Mouse (Mus musculus) embryonic facial prominence, embryonic 15.5 days (tissue): ENCODE data around the gene Serinc2. TPM values are rescaled to one million over a fixed set of nuclear protein-coding genes. Genes with fewer than 3 reads are reported as not detected.

Experiments
- ATAC-seq: fragments of 200-750 bp; cut with Nextera tagmentation; 2 replicates; pipeline ENCODE4 v1.8.0; 2017; ENCODE audit warnings: low read depth, moderate TSS enrichment; ENCODE audit not compliant: insufficient number of reproducible peaks, low FRiP score, low TSS enrichment
- H3K27ac ChIP-seq: fragments of 300-500 bp; sonication (generic); replicated peaks from 2 replicates; pipeline ENCODE4 v1.5.1; 2015; ENCODE audit warnings: mild to moderate bottlenecking, inconsistent platforms
- H3K27me3 ChIP-seq: fragments of 300-500 bp; sonication (generic); 2 replicates; pipeline ENCODE4 v1.6.1; 2015; ENCODE audit warnings: inconsistent platforms
- H3K36me3 ChIP-seq: fragments of 300-500 bp; sonication (generic); 2 replicates; pipeline ENCODE4 v1.6.1; 2015; ENCODE audit warnings: mild to moderate bottlenecking, inconsistent platforms
- H3K4me1 ChIP-seq: fragments of 300-500 bp; sonication (generic); 2 replicates; pipeline ENCODE4 v1.6.1; 2015; ENCODE audit warnings: inconsistent platforms
- H3K4me2 ChIP-seq: fragments of 300-500 bp; sonication (generic); replicated peaks from 2 replicates; pipeline ENCODE4 v1.6.1; 2015; ENCODE audit warnings: mild to moderate bottlenecking, inconsistent platforms
- H3K4me3 ChIP-seq: fragments of 300-500 bp; sonication (generic); replicated peaks from 2 replicates; pipeline ENCODE4 v1.5.1; 2015; ENCODE audit warnings: mild to moderate bottlenecking, inconsistent platforms
- H3K9ac ChIP-seq: fragments of 300-500 bp; sonication (generic); 2 replicates; pipeline ENCODE4 v1.6.1; 2015; ENCODE audit warnings: inconsistent platforms
- H3K9me3 ChIP-seq: fragments of 300-500 bp; sonication (generic); replicated peaks from 2 replicates; pipeline ENCODE4 v1.6.1; 2016; ENCODE audit warnings: inconsistent platforms
- WGBS: fragments of 180-500 bp; shearing (Covaris S2); methylation state at CpG from one replicate; pipeline ENCODE4 v1.1.7; 2015; 5-methylcytosine and 5-hydroxymethylcytosine counted together
- polyA plus RNA-seq: library from polyadenylated mRNA; unstranded; fragments of >200 nt; fragmentation: Nextera tagmentation; extraction: Ambion mirVana; gene quantifications from 2 replicates; pipeline ENCODE4 v1.2.1, GENCODE M21; 2015

The Serinc2 gene
- polyA plus RNA-seq, 1 experiment from 2014 or later, result 108 TPM

- ATAC-seq, result no peak
Measured at GRCm38 (mm10) chr4:130224071-130224470, 54.9 kb downstream of the Serinc2 start.

DNA sequence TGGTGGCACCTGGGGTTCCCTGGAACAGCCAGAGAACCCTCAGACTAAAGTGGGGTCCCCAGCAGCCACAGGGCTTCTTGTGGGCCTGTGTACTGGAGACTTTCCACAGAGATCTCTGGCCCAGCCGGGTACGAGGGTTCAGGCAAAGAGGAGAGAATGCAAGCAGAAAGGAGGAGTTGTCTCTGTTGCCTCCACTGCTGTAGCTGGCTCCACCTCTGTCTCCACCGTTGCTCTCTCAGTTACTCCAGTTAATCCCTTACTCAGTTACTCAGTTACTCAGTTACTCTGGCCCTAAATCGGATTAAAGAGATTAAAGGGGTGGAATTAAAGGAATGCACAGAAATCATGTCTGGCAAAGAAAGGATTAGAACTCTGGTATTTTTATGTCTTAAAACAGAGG, 56.8 kb downstream of the Serinc2 start, which contains the start of gene Gm853:
Gene Gm853 (minus strand): TSS at position 223 of the 400 bp plus-strand sequence.
- WGBS, result 57% methylated on average over 4 of the region's 4 CpGs
- Histone ChIP-seq H3K9ac (no peak within 1 kb of the TSS), H3K4me2 (no peak within 1 kb of the TSS), H3K4me3 (no peak within 1 kb of the TSS), H3K4me1 (no peaks in the 10 kb centered on the region), H3K9me3 (no peaks in the 10 kb centered on the region), H3K36me3 (no peaks in the 10 kb centered on the region), H3K27ac (no peak within 1 kb of the TSS), H3K27me3 (no peaks in the 10 kb centered on the region)
- no peak for ATAC-seq

More at GRCm38 (mm10) chr4:130224071-130224470, 54.9 kb downstream of the Serinc2 start:
- Histone ChIP-seq H3K27me3 (no peaks in the 10 kb centered on the region), H3K4me1 (no peaks in the 10 kb centered on the region), H3K36me3 (no peaks in the 10 kb centered on the region), H3K4me3 (no peak overlapping the region), H3K9ac (no peak overlapping the region), H3K27ac (no peak overlapping the region), H3K9me3 (no peaks in the 10 kb centered on the region), H3K4me2 (no peak overlapping the region)

- Histone ChIP-seq H3K4me2 (no peak overlapping the region), H3K36me3 (no peaks in the 10 kb centered on the region), H3K4me1 (no peaks in the 10 kb centered on the region), H3K9me3 (no peaks in the 10 kb centered on the region), H3K4me3 (no peak overlapping the region), H3K9ac (no peak overlapping the region), H3K27ac (no peak overlapping the region), H3K27me3 (peaks cover 2% of the 10 kb centered on the region; the same call in 1 of the 2 replicates)
- WGBS, result 74% methylated on average over 9 of the region's 9 CpGs
- no peak for ATAC-seq
Measured at GRCm38 (mm10) chr4:130220176-130220575, 58.8 kb downstream of the Serinc2 start.

DNA sequence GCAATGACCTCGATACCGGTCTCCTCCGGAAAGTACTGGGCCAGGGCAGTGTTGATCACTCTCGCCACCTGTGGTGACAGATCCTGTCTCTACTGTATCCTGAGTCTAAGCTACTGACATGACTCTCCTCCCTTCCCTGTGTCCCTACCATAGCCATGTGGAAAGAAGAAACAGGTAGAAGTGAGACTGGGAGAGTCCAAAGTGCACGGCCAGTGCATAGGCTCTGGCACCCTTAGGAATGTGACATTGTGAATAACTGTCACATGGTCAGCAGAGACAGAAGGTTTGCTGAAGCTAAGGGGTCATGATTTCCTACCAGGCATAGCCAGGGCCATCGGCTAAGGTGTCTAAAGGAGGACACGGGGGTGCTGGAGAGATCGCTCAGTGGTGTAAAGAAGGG, 63.6 kb downstream of the Serinc2 start:
- H3K4me2 ChIP-seq, result no peak overlapping the region
- no peaks in the 10 kb centered on the region for H3K9me3 ChIP-seq
- no peak for ATAC-seq
- H3K27me3 ChIP-seq, result peaks cover 3% of the 10 kb centered on the region; the same call in 1 of the 2 replicates
- H3K4me3 ChIP-seq, result no peak overlapping the region
- H3K27ac ChIP-seq, result no peak overlapping the region
- H3K9ac ChIP-seq, result no peak overlapping the region
- 87% methylated on average over 8 of the region's 8 CpGs for WGBS
- H3K36me3 ChIP-seq, result no peaks in the 10 kb centered on the region
- H3K4me1 ChIP-seq, result no peaks in the 10 kb centered on the region

DNA sequence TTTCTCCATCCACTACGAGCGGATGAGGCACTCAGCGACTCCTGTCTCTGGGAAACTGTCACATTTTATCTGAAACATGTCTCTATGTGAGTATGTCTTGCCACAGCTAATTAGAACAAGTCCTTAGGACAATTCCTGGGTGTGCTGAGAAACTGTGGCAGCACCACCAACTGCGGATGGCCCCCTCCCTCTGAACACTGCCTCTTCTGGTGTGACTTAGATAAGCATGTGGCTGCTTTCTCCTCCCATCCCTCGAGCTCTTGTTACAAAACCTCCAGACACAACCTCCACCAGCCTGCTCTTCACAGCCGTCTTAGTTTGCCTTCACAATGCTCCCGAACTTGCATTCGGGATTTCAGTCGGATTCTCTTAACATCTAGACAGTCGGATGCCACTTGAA, 65.1 kb downstream of the Serinc2 start:
- Histone ChIP-seq H3K4me2 (no peak overlapping the region), H3K9ac (no peak overlapping the region), H3K4me1 (no peaks in the 10 kb centered on the region), H3K9me3 (no peaks in the 10 kb centered on the region), H3K4me3 (no peak overlapping the region), H3K36me3 (no peaks in the 10 kb centered on the region), H3K27ac (no peak overlapping the region), H3K27me3 (peaks cover 3% of the 10 kb centered on the region; the same call in 1 of the 2 replicates)
- WGBS, result 68% methylated on average over 10 of the region's 10 CpGs
- ATAC-seq, result no peak

- no peak for ATAC-seq
- Histone ChIP-seq H3K36me3 (no peaks in the 10 kb centered on the region), H3K27ac (no peak overlapping the region), H3K9me3 (no peaks in the 10 kb centered on the region), H3K4me3 (no peak overlapping the region), H3K9ac (no peak overlapping the region), H3K4me1 (no peaks in the 10 kb centered on the region), H3K27me3 (peaks cover 3% of the 10 kb centered on the region; the same call in 1 of the 2 replicates), H3K4me2 (no peak overlapping the region)
- WGBS, result 86% methylated on average over 4 of the region's 4 CpGs
Measured at GRCm38 (mm10) chr4:130213197-130213596, 65.8 kb downstream of the Serinc2 start.

DNA sequence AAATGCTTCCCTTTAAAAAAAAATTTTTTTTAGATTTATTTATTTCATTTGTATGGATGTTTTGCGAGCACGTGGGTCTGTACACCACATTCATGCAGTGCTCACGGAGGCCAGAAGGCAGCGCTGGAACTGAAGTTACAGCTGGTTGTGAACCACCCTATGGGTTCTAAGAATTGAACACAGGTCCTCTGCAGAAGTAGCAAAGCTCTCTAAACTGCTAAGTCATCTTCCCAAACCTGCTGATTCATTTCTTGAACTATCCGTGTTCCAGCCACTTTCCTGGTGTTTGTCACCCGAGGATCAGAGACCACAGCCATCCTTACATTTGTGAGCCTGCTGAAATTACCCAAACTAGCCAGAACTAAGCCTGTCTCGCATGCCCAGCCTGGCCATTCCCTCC, 66.6 kb downstream of the Serinc2 start:
- Histone ChIP-seq H3K4me2 (no peak overlapping the region), H3K9ac (no peak overlapping the region), H3K27ac (no peak overlapping the region), H3K9me3 (no peaks in the 10 kb centered on the region), H3K27me3 (peaks cover 3% of the 10 kb centered on the region; the same call in 1 of the 2 replicates), H3K36me3 (no peaks in the 10 kb centered on the region), H3K4me1 (no peaks in the 10 kb centered on the region), H3K4me3 (no peak overlapping the region)
- ATAC-seq, result no peak
- WGBS, result 74% methylated on average over 7 of the region's 7 CpGs

GRCm38 (mm10) chr4:130211870-130212269, 67.1 kb downstream of the Serinc2 start:
- ATAC-seq, result no peak
- no peaks in the 10 kb centered on the region for H3K4me1 ChIP-seq
- H3K4me2 ChIP-seq, result no peak overlapping the region
- H3K27me3 ChIP-seq, result peaks cover 3% of the 10 kb centered on the region; the same call in 1 of the 2 replicates
- 88% methylated on average over 2 of the region's 2 CpGs for WGBS
- H3K27ac ChIP-seq, result no peak overlapping the region
- no peaks in the 10 kb centered on the region for H3K36me3 ChIP-seq
- no peak overlapping the region for H3K9ac ChIP-seq
- no peak overlapping the region for H3K4me3 ChIP-seq
- H3K9me3 ChIP-seq, result no peaks in the 10 kb centered on the region

Other genes starting within 250 kb of the Serinc2 start
- 183 and 190 TPM in 2 replicates for gene Col16a1, start 231.4 kb downstream of the Serinc2 start, polyA plus RNA-seq
- 68.6 and 71.0 TPM in 2 replicates for gene Pef1, start 176.6 kb downstream of the Serinc2 start, polyA plus RNA-seq
- 0.16 TPM in 1 of 2 replicates, not detected in the other for gene Hcrtr1, start 139.8 kb downstream of the Serinc2 start, polyA plus RNA-seq
- gene Tinagl1, start 104.1 kb downstream of the Serinc2 start, polyA plus RNA-seq, result 26.5 and 27.4 TPM in 2 replicates
- gene Gm853, start 56.8 kb downstream of the Serinc2 start, polyA plus RNA-seq, result not detected in 2 replicates
- gene Fabp3, start 29.4 kb upstream of the Serinc2 start, polyA plus RNA-seq, result 40.7 and 46.9 TPM in 2 replicates
- gene Gm10570, start 29.5 kb upstream of the Serinc2 start, polyA plus RNA-seq, result 0.36 TPM in 1 of 2 replicates, not detected in the other
- gene Zcchc17, start 80.7 kb upstream of the Serinc2 start, polyA plus RNA-seq, result 69.1 and 71.4 TPM in 2 replicates
- 132 and 134 TPM in 2 replicates for gene Snrnp40, start 80.9 kb upstream of the Serinc2 start, polyA plus RNA-seq